Mouse (Mus musculus) ES-E14 (cell line): ENCODE results near the gene Ganab. TPM values are rescaled to one million over a fixed set of nuclear protein-coding genes. Genes with fewer than 3 reads are reported as not detected.
A peak's percentile ranks its signal among the peaks of the same experiment; 100 is the strongest.

ENCODE experiments used
- DNase-seq: peaks from one replicate; pipeline ENCODE4 v3.0.0-alpha.2; 2013; ENCODE audit warnings: low read depth, low spot score
- H3K27ac ChIP-seq: 2 replicates; pipeline ENCODE4 v1.5.1; 2012; ENCODE audit warnings: low read depth, mild to moderate bottlenecking, low read length, moderate library complexity, mixed read lengths; ENCODE audit not compliant: poor library complexity, insufficient read depth, severe bottlenecking
- H3K36me3 ChIP-seq: 2 replicates; pipeline ENCODE4 v1.6.1; 2012; ENCODE audit warnings: mild to moderate bottlenecking, low read length, moderate library complexity, mixed read lengths; ENCODE audit not compliant: control insufficient read depth, poor library complexity, insufficient read depth, severe bottlenecking
- H3K4me1 ChIP-seq, 2 experiments: fragments of 150-350 bp in 1 of 2; sonication (generic) in 1 of 2; 2 replicates each; pipeline ENCODE4 v1.6.1; 2012; ENCODE audit warnings: low read length in 2 of 2, mild to moderate bottlenecking in 1 of 2, mixed read lengths in 1 of 2; ENCODE audit not compliant: control insufficient read depth in 2 of 2, insufficient read depth in 2 of 2, poor library complexity in 1 of 2
- H3K4me3 ChIP-seq, 2 experiments: fragments of 150-350 bp in 1 of 2; sonication (generic) in 1 of 2; 2 replicates each; pipeline ENCODE4 v1.5.1; 2012; ENCODE audit warnings: low read length in 2 of 2, low read depth in 1 of 2, mild to moderate bottlenecking in 1 of 2, mixed read lengths in 1 of 2; ENCODE audit not compliant: insufficient read depth in 1 of 2, poor library complexity in 1 of 2, severe bottlenecking in 1 of 2
- H3K9ac ChIP-seq: 2 replicates; pipeline ENCODE4 v1.6.1; 2012; ENCODE audit warnings: low read depth, mild to moderate bottlenecking, low read length, mixed read lengths; ENCODE audit not compliant: poor library complexity, insufficient read depth, severe bottlenecking
- H3K9me3 ChIP-seq: fragments of 150-350 bp; sonication (generic); 2 replicates; pipeline ENCODE4 v1.6.1; 2012; ENCODE audit warnings: low read depth, mild to moderate bottlenecking, low read length; ENCODE audit not compliant: control insufficient read depth, insufficient read depth
- CHD2 ChIP-seq: IDR thresholded peaks from 2 replicates; pipeline ENCODE4 v1.6.1; 2014; ENCODE audit warnings: mild to moderate bottlenecking, low read depth, low read length, inconsistent platforms
- HCFC1 ChIP-seq: IDR thresholded peaks from 2 replicates; pipeline ENCODE4 v1.6.1; 2012; ENCODE audit warnings: low read length, inconsistent platforms, borderline replicate concordance; ENCODE audit not compliant: insufficient read depth
- MAFK ChIP-seq: IDR thresholded peaks from 2 replicates; pipeline ENCODE4 v1.6.1; 2014; ENCODE audit warnings: mild to moderate bottlenecking, low read depth, low read length, inconsistent platforms; ENCODE audit not compliant: insufficient read depth
- ZC3H11A ChIP-seq: IDR thresholded peaks from 2 replicates; pipeline ENCODE4 v1.6.1; 2012; ENCODE audit warnings: low read depth, mild to moderate bottlenecking, inconsistent platforms, low read length, borderline replicate concordance
- ZNF384 ChIP-seq: IDR thresholded peaks from 2 replicates; pipeline ENCODE4 v1.6.1; 2012; ENCODE audit warnings: low read depth, low read length, inconsistent platforms
- in situ Hi-C, 2 experiments: fragments of 600-800 bp; cut with MboI; formaldehyde crosslinking; loops; one replicate each; pipeline ENCODE4 v1.15.1; 2025; ENCODE audit warnings: low sequenced_read_pairs in 2 of 2, inconsistent platforms in 1 of 2; ENCODE audit not compliant: unreplicated experiment in 2 of 2
- total RNA-seq: library from RNA; depleted of rRNA; stranded (reverse); fragments of 300-350 nt; gene quantifications from 2 replicates; pipeline ENCODE4 v1.2.3, GENCODE M21; 2012

Gene Ganab
- total RNA-seq, 1 experiment = 321 TPM

GRCm38 (mm10) chr19:8914212-8914611 lies 16.3 kb downstream of the Ganab start:
- Histone ChIP-seq H3K27ac (no peak overlapping the region), H3K4me1 (no peaks in the 10 kb centered on the region), H3K9ac (no peak overlapping the region), H3K4me3 (no peak overlapping the region), H3K9me3 (no peaks in the 10 kb centered on the region), H3K36me3 (peaks cover 53% of the 10 kb centered on the region)
- in situ Hi-C loops = loop anchor here in 1 of 2 experiments (25.0 kb wide), 1 partner anchor 1698 kb away; the partner anchor contains the start of genes Ddb1 and Tkfc
- TF ChIP-seq HCFC1 = no peak
- TF ChIP-seq MAFK = no peak
- TF ChIP-seq CHD2 = no peak
- TF ChIP-seq ZC3H11A = no peak
- no peak for TF ChIP-seq ZNF384
- DNase-seq = no peak

GRCm38 (mm10) chr19:8919000-8919399 lies 21.1 kb downstream of the Ganab start:
- no peak for DNase-seq
- peaks cover 18% of the 10 kb centered on the region for H3K36me3 ChIP-seq

GRCm38 (mm10) chr19:8919684-8920072 lies 21.8 kb downstream of the Ganab start:
- TF ChIP-seq MAFK (no peak), ZC3H11A (0 out of 2 replicates have a peak, but pooled peaks have one; percentile 0)
- H3K36me3 ChIP-seq = peaks cover 11% of the 10 kb centered on the region
- peaks cover 0 to 3% of the 10 kb centered on the region in 2 experiments; a peak in 1 of 4 replicates for H3K4me1 ChIP-seq
- H3K4me3 ChIP-seq = peak overlapping the region; percentile 94 to 96; a peak in 3 of 4 replicates
- in situ Hi-C loops = loop anchor here in 1 of 2 experiments (25.0 kb wide), 1 partner anchor 1693 kb away; the partner anchor contains the start of genes Ddb1 and Tkfc
- H3K9ac ChIP-seq = peak overlapping the region; percentile 64; the same call in 1 of the 2 replicates
- no peaks in the 10 kb centered on the region for H3K9me3 ChIP-seq
- DNase-seq = no peak
- no peak overlapping the region; the same call in 1 of the 2 replicates for H3K27ac ChIP-seq

More at GRCm38 (mm10) chr19:8919000-8919399, 21.1 kb downstream of the Ganab start:
- Histone ChIP-seq H3K9me3 (no peaks in the 10 kb centered on the region), H3K27ac (no peak overlapping the region), H3K4me1 (peaks cover 0 to 3% of the 10 kb centered on the region in 2 experiments; a peak in 1 of 4 replicates), H3K9ac (no peak overlapping the region), H3K4me3 (no peak overlapping the region)
- TF ChIP-seq ZNF384 (no peak), CHD2 (no peak), ZC3H11A (no peak), HCFC1 (no peak), MAFK (no peak)
- in situ Hi-C loops = loop anchor here in 1 of 2 experiments (25.0 kb wide), 1 partner anchor 1693 kb away; the partner anchor contains the start of genes Ddb1 and Tkfc

GRCm38 (mm10) chr19:8920073-8920736 lies 22.3 kb downstream of the Ganab start, which contains the start of gene B3gat3:
B3gat3 (plus strand) TSS chr19:8920374.
- peak within 1 kb of the TSS; percentile 88 for H3K9ac ChIP-seq
- TF ChIP-seq CHD2 = no peak
- TF ChIP-seq ZNF384 = no peak
- no peak for TF ChIP-seq ZC3H11A
- no peak for TF ChIP-seq MAFK
- no peak for TF ChIP-seq HCFC1

More at GRCm38 (mm10) chr19:8920073-8920736, 22.3 kb downstream of the Ganab start, which contains the start of gene B3gat3:
- H3K4me1 ChIP-seq = peaks cover 0 to 3% of the 10 kb centered on the region in 2 experiments; a peak in 1 of 4 replicates
- peak within 1 kb of the TSS; percentile 94 to 96 for H3K4me3 ChIP-seq
- peak within 1 kb of the TSS; percentile 68 for H3K27ac ChIP-seq
- DNase-seq = peak; percentile 89
- in situ Hi-C loops = loop anchor here in 1 of 2 experiments (25.0 kb wide), 1 partner anchor 1692 kb away; the partner anchor contains the start of genes Ddb1 and Tkfc
- H3K9me3 ChIP-seq = no peaks in the 10 kb centered on the region
- peaks cover 6% of the 10 kb centered on the region for H3K36me3 ChIP-seq
